Mouse (Mus musculus) forebrain, embryonic 15.5 days (tissue): ENCODE data around the gene Sfxn3. TPM values are rescaled to one million over a fixed set of nuclear protein-coding genes. Genes with fewer than 3 reads are reported as not detected.

Experiments
- ATAC-seq: fragments of 200-750 bp; cut with Nextera tagmentation; replicated peaks from 2 replicates; pipeline ENCODE4 v1.8.0; 2017; ENCODE audit warnings: mild to moderate bottlenecking, moderate TSS enrichment, moderate library complexity
- H3K27ac ChIP-seq: fragments of 300-500 bp; sonication (generic); replicated peaks from 2 replicates; pipeline ENCODE4 v1.5.1; 2015; ENCODE audit warnings: mild to moderate bottlenecking, inconsistent platforms
- H3K27me3 ChIP-seq: fragments of 300-500 bp; sonication (generic); 2 replicates; pipeline ENCODE4 v1.6.1; 2015; ENCODE audit warnings: inconsistent platforms
- H3K36me3 ChIP-seq: fragments of 300-500 bp; sonication (generic); 2 replicates; pipeline ENCODE4 v1.6.1; 2015; ENCODE audit warnings: mild to moderate bottlenecking, inconsistent platforms
- H3K4me1 ChIP-seq: fragments of 300-500 bp; sonication (generic); 2 replicates; pipeline ENCODE4 v1.6.1; 2015; ENCODE audit warnings: inconsistent platforms
- H3K4me2 ChIP-seq: fragments of 300-500 bp; sonication (generic); replicated peaks from 2 replicates; pipeline ENCODE4 v1.6.1; 2015; ENCODE audit warnings: mild to moderate bottlenecking, inconsistent platforms
- H3K4me3 ChIP-seq: fragments of 300-500 bp; sonication (generic); 2 replicates; pipeline ENCODE4 v1.5.1; 2015; ENCODE audit warnings: mild to moderate bottlenecking, inconsistent platforms
- H3K9ac ChIP-seq: fragments of 300-500 bp; sonication (generic); replicated peaks from 2 replicates; pipeline ENCODE4 v1.6.1; 2015; ENCODE audit warnings: mild to moderate bottlenecking, inconsistent platforms
- H3K9me3 ChIP-seq: fragments of 300-500 bp; sonication (generic); 2 replicates; pipeline ENCODE4 v1.6.1; 2016; ENCODE audit warnings: inconsistent platforms
- WGBS: fragments of 180-500 bp; shearing (Covaris S2); methylation state at CpG from one replicate; pipeline ENCODE4 v1.1.7; 2015; ENCODE audit warnings: mixed read lengths; 5-methylcytosine and 5-hydroxymethylcytosine counted together
- polyA plus RNA-seq: library from polyadenylated mRNA; unstranded; fragments of >200 nt; fragmentation: Nextera tagmentation; extraction: Ambion mirVana; gene quantifications from 2 replicates; pipeline ENCODE4 v1.2.1, GENCODE M21; 2015

The Sfxn3 gene
- polyA plus RNA-seq, 1 experiment from 2014 or later = 65.0 TPM

DNA sequence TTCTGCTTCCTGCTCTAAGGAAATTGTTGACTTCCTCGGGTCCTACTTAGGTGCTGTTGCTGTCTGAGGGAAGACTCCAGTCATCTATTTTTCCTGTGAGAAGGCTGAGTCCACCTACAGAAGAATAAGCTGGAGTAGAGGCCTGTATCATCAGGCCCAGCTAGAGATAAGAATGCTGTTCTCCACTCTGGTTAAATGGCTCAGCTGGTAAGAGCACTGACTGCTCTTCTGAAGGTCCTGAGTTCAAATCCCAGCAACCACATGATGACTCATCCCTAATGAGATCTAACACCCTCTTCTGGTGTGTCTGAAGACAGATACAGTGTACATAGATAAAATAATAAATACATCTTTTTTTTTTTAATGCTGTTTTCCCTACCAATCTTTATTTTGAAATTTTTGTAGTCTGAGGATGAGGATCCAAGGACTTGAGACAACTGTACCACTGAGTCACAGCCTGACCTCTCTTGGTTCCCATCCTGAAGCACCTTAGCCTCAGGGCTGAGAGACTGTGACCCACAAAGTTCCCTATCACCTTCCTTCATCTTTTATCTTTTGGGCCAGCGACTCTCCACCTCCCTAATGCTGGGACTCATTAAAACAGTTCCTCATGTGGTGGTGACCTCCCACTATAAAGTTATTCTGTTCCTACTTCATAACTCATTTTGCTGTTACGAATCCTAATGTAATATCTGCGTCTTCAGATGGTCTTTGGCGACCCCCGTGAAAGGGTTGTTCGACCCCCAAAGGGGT, 20.6 kb downstream of the Sfxn3 start:
- H3K27ac ChIP-seq = no peak overlapping the region
- no peak overlapping the region for H3K4me2 ChIP-seq
- no peak overlapping the region for H3K9ac ChIP-seq
- no peaks in the 10 kb centered on the region for H3K9me3 ChIP-seq
- H3K27me3 ChIP-seq = peaks cover 56% of the 10 kb centered on the region
- no peak for ATAC-seq
- WGBS = 78% methylated on average over 7 of the region's 7 CpGs
- no peaks in the 10 kb centered on the region for H3K36me3 ChIP-seq
- H3K4me1 ChIP-seq = 0 out of 2 replicates have a peak, but pooled peaks cover 6% of the 10 kb centered on the region
- H3K4me3 ChIP-seq = no peak overlapping the region

DNA sequence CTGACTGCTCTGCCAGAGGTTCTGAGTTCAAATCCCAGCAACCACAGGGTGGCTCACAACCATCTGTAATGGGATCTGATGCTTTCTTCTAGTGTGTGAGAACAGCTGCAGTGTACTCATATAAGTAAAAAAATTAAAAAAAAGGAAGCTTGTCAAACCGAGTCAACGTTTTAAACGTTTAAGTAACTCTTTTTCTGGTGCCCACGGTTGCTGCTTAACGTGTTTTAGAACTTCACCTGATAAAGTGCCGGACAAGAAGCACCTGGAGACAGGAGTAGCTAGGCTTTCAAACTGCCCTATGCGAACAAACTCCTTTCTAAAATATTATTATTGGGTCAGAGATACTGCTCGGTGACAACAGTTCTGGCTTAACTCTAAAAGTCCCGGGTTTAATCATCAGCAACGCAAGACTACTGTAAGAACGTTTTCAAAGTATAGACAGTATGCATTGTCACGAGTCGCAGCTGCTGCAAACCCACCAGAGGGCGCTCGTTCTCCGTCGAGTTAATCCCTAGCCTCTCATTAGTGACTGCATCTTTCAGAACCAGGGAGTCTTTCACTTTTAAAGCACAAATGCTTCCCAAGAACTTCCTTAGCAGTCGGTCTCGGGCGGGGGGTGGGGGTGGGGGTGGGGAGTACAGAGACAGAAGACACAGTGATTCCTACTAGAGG, 26.7 kb downstream of the Sfxn3 start:
- Histone ChIP-seq H3K4me1 (peaks cover 31% of the 10 kb centered on the region), H3K36me3 (no peaks in the 10 kb centered on the region), H3K4me2 (peak overlapping the region; percentile 99), H3K9ac (peak overlapping the region; percentile 86), H3K9me3 (no peaks in the 10 kb centered on the region), H3K27me3 (peaks cover 47% of the 10 kb centered on the region), H3K27ac (peak overlapping the region; percentile 94), H3K4me3 (peak overlapping the region; percentile 70)
- WGBS = 7% methylated on average over 20 of the region's 20 CpGs
- peak; percentile 50; the same call in 1 of the 2 replicates for ATAC-seq

DNA sequence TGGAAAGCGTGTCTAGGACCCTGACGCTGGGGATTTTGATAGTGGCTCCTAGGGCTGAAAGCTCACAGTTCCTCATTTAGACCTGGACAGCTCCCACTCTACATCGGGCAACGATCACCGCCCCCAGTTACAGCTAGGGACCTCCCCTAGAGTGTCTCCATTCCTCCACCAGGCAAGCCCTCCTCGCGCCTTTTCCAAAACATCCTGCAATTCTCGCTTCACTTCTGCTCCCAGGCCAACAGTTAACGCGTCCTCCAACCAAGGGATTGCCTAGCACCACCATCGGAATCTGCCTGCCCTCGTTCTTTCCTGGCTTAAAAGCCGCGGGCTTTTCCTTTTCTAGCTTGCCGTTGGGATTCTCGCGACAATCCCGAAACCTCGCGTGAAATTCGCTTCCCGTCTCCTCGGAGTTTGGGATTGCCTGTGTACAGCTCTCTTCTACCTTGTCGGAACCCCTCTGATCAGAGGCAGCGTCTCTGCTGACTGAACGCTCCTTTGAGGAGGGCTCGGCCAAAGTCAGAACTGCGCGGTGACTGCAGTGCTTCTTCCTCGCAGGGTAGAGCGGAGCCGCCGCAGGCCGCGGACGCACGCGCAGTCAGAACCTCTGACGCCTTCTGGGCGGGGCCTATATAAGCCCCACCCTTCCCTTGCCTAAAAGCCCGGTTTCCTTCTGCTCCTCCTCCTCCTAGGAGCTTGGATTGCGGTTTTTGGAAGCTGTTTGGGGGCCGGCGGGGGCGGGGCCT, 27.4 kb downstream of the Sfxn3 start, which contains the start of gene Kazald1:
Gene Kazald1, plus strand, starts transcription at position 662 of the 743 bp plus-strand sequence.
- H3K4me2 ChIP-seq = peak within 1 kb of the TSS; percentile 99
- H3K4me3 ChIP-seq = peak within 1 kb of the TSS; percentile 70
- no peaks in the 10 kb centered on the region for H3K36me3 ChIP-seq
- H3K9ac ChIP-seq = peak within 1 kb of the TSS; percentile 86
- peaks cover 37% of the 10 kb centered on the region for H3K4me1 ChIP-seq
- peak within 1 kb of the TSS; percentile 94 for H3K27ac ChIP-seq
- peaks cover 49% of the 10 kb centered on the region for H3K27me3 ChIP-seq
- peak; percentile 90 for ATAC-seq
- WGBS = under 1% methylated on average over 45 of the region's 45 CpGs
- no peaks in the 10 kb centered on the region for H3K9me3 ChIP-seq

DNA sequence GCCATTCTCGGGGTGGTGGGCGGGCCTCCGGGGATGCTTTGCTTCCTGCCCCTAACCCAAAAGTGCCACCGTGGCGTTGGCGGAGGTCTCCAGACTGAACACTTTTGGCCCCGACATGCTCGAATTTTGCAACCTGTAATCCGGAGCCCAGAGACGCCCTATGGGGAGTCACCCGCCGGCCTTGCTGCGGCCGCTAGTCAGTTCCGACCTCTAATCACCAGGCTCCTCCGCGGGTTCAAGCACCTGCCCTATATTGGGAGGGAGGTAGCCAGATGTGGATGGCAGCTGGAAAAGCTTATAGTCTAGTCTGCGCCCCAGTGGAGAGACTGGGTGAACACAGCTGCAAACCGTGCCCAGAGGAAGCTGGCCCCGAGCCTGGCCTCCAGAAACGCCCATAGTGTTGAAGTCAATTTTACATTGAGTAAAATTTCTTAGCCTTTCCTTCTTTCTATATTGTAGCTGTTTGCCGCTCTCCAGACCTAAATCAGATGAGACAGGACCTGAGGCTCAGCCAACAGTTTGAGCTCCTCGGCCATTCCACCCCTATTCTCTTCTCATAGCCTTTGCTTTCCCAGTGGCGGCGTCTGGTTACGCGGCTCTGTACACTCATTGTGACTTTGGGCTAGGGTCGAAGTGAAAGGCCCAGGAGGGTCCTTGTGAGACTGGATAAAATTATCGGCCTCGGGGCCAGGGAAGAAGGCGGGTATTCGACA, 28.2 kb downstream of the Sfxn3 start:
- no peaks in the 10 kb centered on the region for H3K9me3 ChIP-seq
- H3K9ac ChIP-seq = peak overlapping the region; percentile 86
- H3K4me3 ChIP-seq = peak overlapping the region; percentile 70
- H3K27ac ChIP-seq = peak overlapping the region; percentile 94
- ATAC-seq = peak; percentile 57; the same call in 1 of the 2 replicates
- under 1% methylated on average over 32 of the region's 32 CpGs for WGBS
- peaks cover 51% of the 10 kb centered on the region for H3K27me3 ChIP-seq
- peak overlapping the region; percentile 99 for H3K4me2 ChIP-seq
- no peaks in the 10 kb centered on the region for H3K36me3 ChIP-seq
- H3K4me1 ChIP-seq = peaks cover 45% of the 10 kb centered on the region

DNA sequence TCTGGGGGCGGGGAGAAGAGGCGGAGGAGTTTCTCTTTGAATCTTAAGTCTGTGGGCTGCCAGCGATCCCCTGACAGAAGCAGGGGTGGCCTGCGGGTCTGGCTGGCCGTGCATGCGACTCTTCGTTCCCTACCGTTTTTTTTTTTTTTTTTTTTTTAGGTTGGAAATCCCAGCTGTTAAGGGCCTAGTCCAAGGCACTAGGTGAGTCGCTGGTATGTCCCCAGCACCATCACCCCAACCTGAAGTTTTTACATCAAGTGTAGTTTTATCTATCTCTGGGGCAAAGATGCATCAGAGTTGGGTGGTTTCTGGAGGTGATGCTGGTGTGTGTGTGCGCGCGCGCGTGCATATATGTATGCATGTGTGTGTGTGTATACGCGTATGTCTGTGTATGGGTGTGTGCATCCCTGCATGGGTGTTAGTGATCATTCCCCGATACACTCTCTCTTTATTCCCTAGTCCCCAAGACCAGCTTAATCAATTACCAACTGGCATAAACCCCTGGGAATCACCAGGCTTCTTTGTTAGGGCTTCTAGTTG, 28.8 kb downstream of the Sfxn3 start:
- no peak overlapping the region for H3K27ac ChIP-seq
- H3K9me3 ChIP-seq = no peaks in the 10 kb centered on the region
- peaks cover 51% of the 10 kb centered on the region for H3K4me1 ChIP-seq
- no peak for ATAC-seq
- H3K4me2 ChIP-seq = peak overlapping the region; percentile 99
- 9% methylated on average over 17 of the region's 17 CpGs for WGBS
- 0 out of 2 replicates have a peak overlapping the region, but pooled peaks have one; percentile 86 for H3K9ac ChIP-seq
- peak overlapping the region; percentile 70 for H3K4me3 ChIP-seq
- peaks cover 57% of the 10 kb centered on the region for H3K27me3 ChIP-seq
- H3K36me3 ChIP-seq = no peaks in the 10 kb centered on the region

DNA sequence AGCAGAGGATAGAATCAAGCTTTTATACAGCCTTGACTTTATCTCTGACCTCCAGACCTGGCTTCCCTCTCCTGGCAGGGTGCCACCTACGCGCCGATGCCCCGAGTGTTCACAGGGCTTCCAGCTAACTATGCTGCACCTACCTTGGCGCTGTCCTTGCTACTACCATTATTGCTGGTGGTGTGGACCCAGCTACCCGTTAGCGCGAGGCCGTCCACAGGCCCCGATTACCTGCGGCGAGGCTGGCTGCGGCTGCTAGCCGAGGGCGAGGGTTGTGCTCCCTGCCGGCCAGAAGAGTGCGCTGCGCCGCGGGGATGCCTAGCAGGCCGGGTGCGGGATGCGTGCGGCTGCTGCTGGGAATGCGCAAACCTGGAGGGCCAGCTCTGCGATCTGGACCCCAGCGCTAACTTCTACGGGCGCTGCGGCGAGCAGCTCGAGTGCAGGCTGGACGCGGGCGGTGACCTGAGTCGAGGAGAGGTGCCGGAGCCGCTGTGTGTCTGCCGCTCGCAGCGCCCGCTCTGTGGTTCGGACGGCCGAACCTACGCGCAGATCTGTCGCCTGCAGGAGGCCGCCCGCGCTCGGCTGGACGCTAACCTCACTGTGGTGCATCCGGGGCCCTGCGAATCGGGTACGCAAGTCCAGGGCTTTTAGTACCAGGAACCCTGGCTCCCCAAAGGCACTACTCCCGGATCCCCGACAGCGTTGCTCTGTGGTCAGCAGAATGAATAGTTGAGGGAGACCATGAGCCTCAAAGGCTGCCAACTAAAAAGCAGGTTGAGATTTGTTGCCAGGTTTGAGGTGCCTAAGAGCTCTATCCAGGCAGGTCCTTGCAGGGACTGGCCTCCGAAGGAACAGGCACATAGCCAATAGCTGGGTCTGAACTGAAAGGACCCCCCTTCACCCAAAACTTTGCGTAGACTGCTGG, 29.5 kb downstream of the Sfxn3 start:
- Histone ChIP-seq H3K9me3 (no peaks in the 10 kb centered on the region), H3K4me1 (peaks cover 52% of the 10 kb centered on the region), H3K27me3 (peaks cover 65% of the 10 kb centered on the region), H3K36me3 (no peaks in the 10 kb centered on the region), H3K9ac (peak overlapping the region; percentile 33), H3K4me3 (peak overlapping the region; percentile 39), H3K4me2 (peak overlapping the region; percentile 99), H3K27ac (no peak overlapping the region)
- WGBS = 1% methylated on average over 62 of the region's 62 CpGs
- ATAC-seq = no peak

DNA sequence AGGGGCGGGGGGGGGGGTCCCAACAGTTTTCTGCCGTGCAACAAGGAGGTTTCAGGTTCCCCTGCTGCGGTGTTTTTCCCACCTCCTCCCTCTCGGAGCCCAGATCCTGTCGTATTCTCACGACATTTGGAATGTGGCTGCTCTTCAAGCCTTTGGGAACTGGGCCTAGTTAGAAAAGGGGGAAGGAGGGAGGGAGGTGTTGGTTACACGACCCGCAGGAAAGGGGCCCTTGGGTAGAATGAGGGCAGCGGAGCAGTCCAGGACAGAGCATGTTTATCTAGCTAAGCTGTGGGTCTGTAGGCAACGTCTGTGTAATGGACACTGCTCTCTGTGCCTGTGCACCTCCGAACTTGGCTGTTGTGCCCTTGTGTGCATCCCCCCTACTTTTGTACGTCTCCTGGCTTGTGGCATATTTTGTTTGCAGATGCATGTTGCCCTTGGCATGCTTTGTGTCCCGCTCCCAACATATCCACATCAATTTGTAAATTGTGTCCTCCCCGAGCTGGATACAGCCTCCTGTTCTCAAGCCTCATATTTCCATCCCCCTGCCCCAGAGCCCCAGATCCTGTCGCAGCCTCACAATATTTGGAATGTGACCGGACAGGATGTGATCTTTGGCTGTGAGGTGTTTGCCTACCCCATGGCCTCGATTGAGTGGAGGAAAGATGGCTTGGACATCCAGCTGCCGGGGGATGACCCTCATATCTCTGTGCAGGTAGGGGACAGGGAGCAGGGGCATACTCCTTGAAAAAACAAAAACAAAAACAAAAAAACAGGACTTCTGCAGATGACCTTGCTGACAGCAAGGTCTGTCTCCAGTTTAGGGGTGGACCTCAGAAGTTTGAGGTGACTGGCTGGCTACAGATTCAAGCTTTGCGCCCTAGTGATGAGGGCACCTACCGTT, 30.7 kb downstream of the Sfxn3 start:
- H3K36me3 ChIP-seq = no peaks in the 10 kb centered on the region
- H3K4me2 ChIP-seq = no peak overlapping the region
- 7% methylated on average over 20 of the region's 20 CpGs for WGBS
- peaks cover 52% of the 10 kb centered on the region for H3K4me1 ChIP-seq
- H3K9me3 ChIP-seq = no peaks in the 10 kb centered on the region
- ATAC-seq = no peak
- no peak overlapping the region for H3K9ac ChIP-seq
- H3K27ac ChIP-seq = no peak overlapping the region
- H3K4me3 ChIP-seq = no peak overlapping the region
- peaks cover 75% of the 10 kb centered on the region for H3K27me3 ChIP-seq

DNA sequence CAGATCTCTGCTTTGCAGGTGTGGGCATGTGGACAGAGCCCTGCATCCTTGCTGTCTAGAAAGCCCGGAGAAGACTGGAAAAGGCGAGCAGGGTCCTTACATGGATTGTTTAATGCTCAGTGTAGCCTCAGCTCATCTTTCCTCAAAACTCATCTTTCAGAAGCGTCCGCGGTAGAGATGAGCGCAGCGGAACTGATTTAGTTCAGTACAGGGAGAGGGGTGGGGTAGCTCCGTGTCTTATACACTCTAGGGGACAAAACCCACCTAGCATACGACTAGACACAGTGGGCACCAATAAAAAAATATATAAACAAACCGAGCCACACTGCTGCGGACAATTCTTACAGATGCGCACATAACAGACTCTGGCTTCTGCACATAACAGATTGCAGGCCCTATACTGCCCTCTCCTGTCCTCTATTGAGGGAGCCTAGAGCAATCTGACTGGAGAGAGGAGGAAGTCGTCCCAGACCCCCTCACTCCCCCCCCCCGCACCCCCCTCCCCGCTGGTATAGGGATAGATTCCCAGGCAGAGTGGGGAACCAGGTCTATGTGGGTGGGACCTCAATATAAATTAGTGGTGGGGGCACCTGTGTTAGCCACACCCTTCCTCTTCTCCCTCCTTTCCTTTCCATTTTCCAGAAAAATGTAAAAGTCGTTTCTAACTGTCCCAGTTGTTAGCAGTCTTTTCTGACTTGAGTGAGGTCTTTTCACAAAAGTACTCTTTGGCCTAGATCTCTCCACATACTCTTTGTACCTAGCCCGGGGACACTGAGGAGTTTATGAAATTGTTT, 31.9 kb downstream of the Sfxn3 start:
- Histone ChIP-seq H3K9me3 (no peaks in the 10 kb centered on the region), H3K9ac (no peak overlapping the region), H3K4me1 (peaks cover 48% of the 10 kb centered on the region), H3K27ac (no peak overlapping the region), H3K4me3 (peak overlapping the region; percentile 30), H3K36me3 (no peaks in the 10 kb centered on the region), H3K4me2 (peak overlapping the region; percentile 49), H3K27me3 (peaks cover 82% of the 10 kb centered on the region)
- WGBS = 6% methylated on average over 17 of the region's 17 CpGs
- no peak for ATAC-seq

DNA sequence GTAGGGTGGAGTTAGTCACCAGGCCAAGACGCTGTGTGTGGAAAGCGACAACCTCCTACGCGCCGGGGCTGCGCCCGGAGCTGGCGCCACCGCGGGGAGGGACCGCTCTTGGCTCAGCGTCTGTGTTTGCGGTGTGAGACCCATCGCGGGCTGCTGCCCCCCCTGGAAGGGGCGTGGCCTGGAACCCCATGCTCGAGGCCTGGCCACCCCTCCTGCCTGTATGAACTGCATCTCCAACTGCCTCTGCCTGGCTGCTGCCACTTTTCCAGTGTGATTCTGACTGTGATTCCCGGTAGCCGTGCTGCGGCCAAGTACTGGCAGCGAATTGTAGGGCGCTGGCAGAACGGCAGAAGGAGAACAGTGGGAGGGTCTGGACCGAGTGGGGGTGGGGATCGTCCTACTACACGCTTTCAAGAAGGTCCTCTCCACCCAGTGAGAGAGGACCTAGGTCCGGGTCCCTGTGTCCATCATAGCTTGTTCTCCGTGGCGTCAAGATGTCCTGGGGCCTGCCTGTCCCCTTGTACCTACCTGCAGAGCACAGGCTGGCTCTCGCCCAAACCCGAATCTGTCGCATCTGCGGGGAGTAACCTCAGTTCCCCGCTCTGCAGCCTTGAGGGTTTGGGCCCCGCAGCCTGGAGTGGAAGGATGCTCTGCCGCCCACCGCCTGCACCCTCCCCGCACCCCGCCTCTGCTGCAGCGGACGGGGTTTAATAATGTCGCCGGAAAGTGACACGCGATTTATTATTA, 32.6 kb downstream of the Sfxn3 start:
- no peaks in the 10 kb centered on the region for H3K36me3 ChIP-seq
- H3K27ac ChIP-seq = no peak overlapping the region
- H3K9me3 ChIP-seq = no peaks in the 10 kb centered on the region
- ATAC-seq = no peak
- H3K27me3 ChIP-seq = peaks cover 83% of the 10 kb centered on the region
- H3K4me1 ChIP-seq = peaks cover 48% of the 10 kb centered on the region
- H3K9ac ChIP-seq = peak overlapping the region; percentile 32
- H3K4me3 ChIP-seq = peak overlapping the region; percentile 30
- under 1% methylated on average over 44 of the region's 45 CpGs for WGBS
- H3K4me2 ChIP-seq = peak overlapping the region; percentile 49
